Mouse (Mus musculus) Patski (cell line): ENCODE data around the gene Hoxc6. TPM values are rescaled to one million over a fixed set of nuclear protein-coding genes. Genes with fewer than 3 reads are reported as not detected.

Source experiments
- ATAC-seq: fragments of 100-300 bp; one replicate; pipeline ENCODE4 v1.8.0; 2021
- CTCF ChIA-PET: fragments of 350-600 bp; sonication (Branson Sonifier 250); formaldehyde crosslinking; loops from one replicate; lab custom pipeline; 2022; ENCODE audit warnings: inconsistent platforms; lab: Charles Lee
- POLR2A ChIA-PET: fragments of 350-600 bp; sonication (Branson Sonifier 250); formaldehyde crosslinking; loops from one replicate; lab custom pipeline; 2022; ENCODE audit warnings: antibody characterized with exemption, inconsistent platforms; lab: Charles Lee
- DNase-seq: peaks from one replicate; pipeline ENCODE4 v3.0.0-alpha.2; 2011; ENCODE audit warnings: low read depth, low spot score
- H3K27me3 ChIP-seq: fragments of 371-371 bp; one replicate; pipeline ENCODE4 v1.5.1; 2021
- CTCF ChIP-seq: fragments of 100-300 bp; IDR thresholded peaks from one replicate; pipeline ENCODE4 v1.5.1; 2021
- in situ Hi-C: fragments of 300-500 bp; cut with MboI; formaldehyde crosslinking; loops from 3 replicates; pipeline ENCODE4 v1.11.1; 2018; ENCODE audit warnings: low pct_unique_long_range_greater_than_20kb, mixed read lengths
- polyA plus RNA-seq: library from polyadenylated mRNA; unstranded; gene quantifications from one replicate; pipeline ENCODE4 v1.2.3, GENCODE M21; 2021

The Hoxc6 gene
- polyA plus RNA-seq, 1 experiment from 2014 or later, result 1.8 TPM

DNA sequence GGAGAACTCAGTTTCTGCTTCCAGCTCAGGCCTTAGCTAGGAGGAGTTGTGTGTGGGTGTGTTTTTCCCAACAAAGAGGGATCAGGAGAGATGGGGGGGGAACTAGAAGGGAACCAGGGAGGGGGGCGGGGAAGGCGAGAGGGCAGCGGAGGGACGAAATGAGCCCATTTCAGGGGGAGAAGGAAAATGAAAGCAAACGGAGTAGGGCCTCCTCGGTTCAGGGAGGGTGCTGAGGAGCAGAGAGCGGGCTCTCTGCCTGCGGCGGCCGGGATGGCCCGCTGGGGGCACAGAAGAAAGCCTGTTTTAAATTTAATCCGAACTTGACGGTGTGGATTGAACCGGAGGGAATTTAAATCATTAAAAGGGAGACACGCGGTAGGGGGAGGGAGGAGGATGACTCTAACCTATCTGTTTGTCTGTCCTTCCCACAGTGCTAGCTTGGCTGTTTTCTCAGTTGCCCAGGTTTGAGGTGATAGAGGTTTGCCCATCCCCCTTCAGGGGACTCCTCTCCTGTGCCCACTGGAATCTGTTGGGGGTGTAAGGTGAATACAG is 20.6 kb upstream of the Hoxc6 start:
- no peak for ATAC-seq
- in situ Hi-C loops, result no loop called here
- CTCF ChIA-PET, result interaction anchor here (2.1 to 8.2 kb wide), 2 partner anchors 11 to 201 kb away, joined by 8 to 63 read pairs; partner anchors contain the start of gene Hoxc10
- POLR2A ChIA-PET, result interaction anchor here (1.2 kb wide), 1 partner anchor 21 kb away, joined by 5 read pairs; no protein-coding TSS in a partner anchor
- DNase-seq, result no peak
- no peak for TF ChIP-seq CTCF
- H3K27me3 ChIP-seq, result no peaks in the 10 kb centered on the region

DNA sequence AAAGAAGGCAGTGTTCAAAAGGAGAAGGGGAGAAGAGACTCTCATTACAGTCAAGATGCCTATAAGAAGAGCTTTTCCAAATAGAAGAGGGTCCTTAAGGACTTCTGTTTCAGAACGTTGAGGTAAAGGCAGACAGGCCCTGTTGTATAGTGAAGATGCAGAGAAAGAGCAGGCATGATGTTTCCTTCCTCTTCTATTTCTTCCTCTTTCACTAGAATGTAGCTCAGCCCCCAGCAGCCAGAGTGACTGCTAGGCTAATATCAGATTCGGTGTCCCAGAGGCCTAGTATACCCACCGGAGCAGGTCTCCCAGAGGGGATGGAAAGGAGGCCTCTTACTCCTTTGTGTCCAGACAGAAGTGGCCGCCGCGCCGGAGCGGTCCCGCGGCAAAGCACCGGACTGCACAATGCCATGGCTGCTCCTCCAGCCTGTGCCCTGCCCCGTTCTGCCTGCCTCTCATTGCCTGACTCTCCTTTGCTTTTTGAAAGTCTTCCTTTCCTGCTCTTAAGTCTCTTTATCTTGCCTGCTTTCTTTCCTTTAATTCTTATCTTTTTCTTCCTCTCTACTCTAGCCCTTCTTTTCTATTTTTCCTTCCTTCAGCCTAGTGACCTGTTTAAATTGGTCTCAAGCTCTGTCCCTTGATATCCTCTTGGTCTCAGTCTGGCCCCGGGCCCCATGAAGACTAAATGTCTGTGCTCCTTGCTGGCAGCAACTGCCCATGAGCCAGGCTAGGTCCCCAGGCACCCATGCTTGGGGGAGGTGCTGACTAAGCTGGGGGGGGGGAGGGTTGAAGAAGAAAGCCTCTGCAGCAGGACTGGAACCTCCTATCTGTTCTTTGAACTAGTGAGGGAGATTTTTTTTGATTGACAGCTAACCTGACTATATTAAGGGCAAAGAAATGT is 19.2 kb upstream of the Hoxc6 start:
- ChIA-PET CTCF (interaction anchor here (1.3 to 8.2 kb wide), 5 partner anchors 13 to 329 kb away, joined by 4 to 63 read pairs (median 8); partner anchors contain the start of gene Hoxc10), POLR2A (interaction anchor here (0.7 to 2.1 kb wide), 3 partner anchors 9 to 28 kb away, joined by 3 to 10 read pairs (median 5); partner anchors contain the start of genes Hoxc10 and Hoxc5)
- ATAC-seq (no peak), DNase-seq (no peak)
- H3K27me3 ChIP-seq, result no peaks in the 10 kb centered on the region
- no peak for TF ChIP-seq CTCF
- in situ Hi-C loops, result no loop called here

DNA sequence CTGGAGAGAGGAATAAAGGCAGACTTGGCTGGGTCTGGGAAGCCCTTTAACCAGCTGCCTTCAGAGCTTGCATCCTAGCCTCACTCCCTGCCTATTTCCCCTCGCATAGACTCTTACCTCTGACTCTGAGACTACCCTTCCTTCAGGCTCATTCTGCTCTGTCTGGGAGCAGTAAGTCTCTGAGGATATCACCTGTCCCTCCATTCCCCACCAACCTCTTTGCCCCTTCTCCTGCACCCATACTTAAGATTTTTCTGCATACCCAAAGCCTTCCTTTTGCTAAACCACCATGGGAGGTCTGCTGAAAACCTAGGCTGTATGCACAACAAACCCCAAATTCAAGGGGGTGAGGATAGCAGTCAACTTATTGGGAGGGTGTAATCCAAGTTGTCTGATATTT is 18.1 kb upstream of the Hoxc6 start:
- POLR2A ChIA-PET, result interaction anchor here (0.7 to 2.1 kb wide), 3 partner anchors 11 to 27 kb away, joined by 3 to 10 read pairs (median 5); partner anchors contain the start of genes Hoxc10 and Hoxc5
- no peak for TF ChIP-seq CTCF
- no peaks in the 10 kb centered on the region for H3K27me3 ChIP-seq
- DNase-seq, result no peak
- CTCF ChIA-PET, result interaction anchor here (1.1 to 8.2 kb wide), 6 partner anchors 14 to 349 kb away, joined by 3 to 63 read pairs (median 4); partner anchors contain the start of gene Hoxc10
- no peak for ATAC-seq
- in situ Hi-C loops, result loop anchor here (10.0 kb wide), 1 partner anchor 335 kb away; the partner anchor contains the start of gene Gpr84

DNA sequence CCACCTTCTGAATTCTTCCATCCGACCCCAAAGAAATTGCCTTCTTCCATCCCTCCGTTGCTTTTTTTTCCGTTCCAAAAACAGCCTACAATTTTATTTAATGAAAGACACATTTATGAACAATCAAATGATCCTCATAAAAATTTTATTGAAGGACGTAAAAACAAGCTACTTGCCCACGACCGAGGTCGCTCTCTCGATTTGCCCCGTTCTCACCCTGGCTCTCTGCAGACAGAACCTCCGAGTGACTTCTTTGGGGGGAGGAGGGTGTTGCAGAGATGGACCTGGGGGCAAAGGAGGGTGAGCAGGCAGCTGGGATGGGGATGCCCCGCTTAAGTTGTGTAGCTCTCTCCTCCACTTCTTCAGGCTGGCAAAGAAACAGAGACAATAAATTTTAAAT is 17.7 kb upstream of the Hoxc6 start:
- ChIA-PET CTCF (interaction anchor here (1.1 to 8.2 kb wide), 5 partner anchors 14 to 349 kb away, joined by 3 to 63 read pairs (median 4); partner anchors contain the start of gene Hoxc10), POLR2A (interaction anchor here (2.1 kb wide), 1 partner anchor 14 kb away, joined by 10 read pairs; the partner anchor contains the start of genes Hoxc10 and Hoxc5)
- no peak for TF ChIP-seq CTCF
- ATAC-seq (no peak), DNase-seq (no peak)
- in situ Hi-C loops, result loop anchor here (10.0 kb wide), 1 partner anchor 334 kb away; the partner anchor contains the start of gene Gpr84
- no peaks in the 10 kb centered on the region for H3K27me3 ChIP-seq

DNA sequence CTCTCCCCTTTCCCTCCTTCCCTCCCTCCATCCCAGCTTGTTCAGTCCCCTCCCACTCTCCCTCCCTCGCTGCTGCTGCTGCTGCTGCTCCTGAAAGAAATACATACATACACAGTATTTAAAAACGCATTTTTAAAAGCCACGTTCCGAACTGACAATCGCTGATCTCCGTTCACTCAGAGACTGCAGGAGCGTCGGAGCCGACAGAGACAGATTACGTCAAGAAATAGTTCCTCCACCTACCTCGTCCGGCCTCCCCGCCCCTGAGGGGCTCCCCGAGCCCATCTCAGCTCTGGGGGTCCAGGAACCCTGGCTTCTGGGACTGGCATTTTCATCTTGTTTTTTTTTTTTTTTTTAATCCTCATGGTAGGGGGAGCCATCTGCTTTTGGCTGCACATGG is 17.1 kb upstream of the Hoxc6 start:
- in situ Hi-C loops, result loop anchor here (10.0 kb wide), 1 partner anchor 334 kb away; the partner anchor contains the start of gene Gpr84
- ChIA-PET POLR2A (interaction anchor here (2.1 kb wide), 1 partner anchor 14 kb away, joined by 10 read pairs; the partner anchor contains the start of genes Hoxc10 and Hoxc5), CTCF (interaction anchor here (1.1 to 8.2 kb wide), 4 partner anchors 15 to 348 kb away, joined by 3 to 63 read pairs (median 8); partner anchors contain the start of gene Hoxc10)
- no peaks in the 10 kb centered on the region for H3K27me3 ChIP-seq
- no peak for DNase-seq
- no peak for TF ChIP-seq CTCF
- no peak for ATAC-seq

DNA sequence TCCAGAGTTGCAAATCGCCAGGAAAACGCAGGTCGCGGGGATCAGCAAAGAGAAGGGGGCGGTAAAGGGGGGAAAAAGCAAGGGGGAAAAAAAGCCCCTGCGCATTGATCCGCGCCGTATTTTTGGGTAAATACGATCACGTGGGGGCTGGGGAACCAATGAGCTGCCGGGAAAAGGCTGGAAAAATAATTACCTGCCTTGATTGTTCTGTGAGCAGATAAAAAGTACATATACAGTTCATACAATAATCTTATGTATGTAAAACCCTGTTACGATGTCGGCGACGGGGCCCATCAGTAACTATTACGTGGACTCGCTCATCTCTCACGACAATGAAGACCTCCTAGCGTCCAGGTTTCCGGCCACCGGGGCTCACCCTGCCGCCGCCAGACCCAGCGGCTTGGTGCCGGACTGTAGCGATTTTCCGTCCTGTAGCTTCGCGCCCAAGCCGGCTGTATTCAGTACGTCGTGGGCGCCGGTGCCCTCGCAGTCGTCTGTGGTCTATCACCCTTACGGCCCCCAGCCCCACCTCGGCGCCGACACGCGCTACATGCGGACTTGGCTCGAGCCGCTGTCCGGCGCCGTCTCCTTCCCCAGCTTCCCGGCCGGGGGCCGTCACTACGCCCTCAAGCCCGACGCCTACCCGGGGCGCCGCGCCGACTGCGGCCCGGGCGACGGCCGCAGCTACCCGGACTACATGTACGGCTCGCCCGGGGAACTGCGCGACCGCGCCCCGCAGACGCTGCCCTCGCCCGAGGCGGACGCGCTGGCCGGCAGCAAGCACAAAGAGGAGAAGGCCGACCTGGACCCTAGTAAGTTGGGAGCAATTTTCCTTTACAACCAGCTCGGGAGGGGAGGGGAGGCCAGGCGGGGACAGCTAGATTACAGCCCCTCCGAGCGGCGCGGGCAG is 16.4 kb upstream of the Hoxc6 start:
- peak; percentile 28 for ATAC-seq
- in situ Hi-C loops, result loop anchor here (10.0 kb wide), 1 partner anchor 333 kb away; the partner anchor contains the start of gene Gpr84

DNA sequence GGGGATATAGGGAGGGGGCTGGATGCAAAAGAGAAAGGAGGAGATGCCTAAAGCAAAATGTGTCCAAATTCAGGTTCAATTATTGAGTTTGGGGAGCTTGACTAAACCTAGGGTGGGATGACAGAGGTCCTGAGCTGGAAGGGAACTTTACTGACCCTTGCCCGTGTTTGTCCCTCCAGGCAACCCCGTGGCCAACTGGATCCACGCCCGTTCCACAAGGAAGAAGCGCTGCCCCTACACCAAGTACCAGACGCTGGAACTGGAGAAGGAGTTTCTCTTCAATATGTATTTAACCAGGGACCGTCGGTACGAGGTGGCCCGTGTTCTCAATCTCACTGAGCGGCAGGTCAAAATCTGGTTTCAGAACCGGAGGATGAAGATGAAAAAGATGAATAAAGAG is 14.3 kb upstream of the Hoxc6 start:
- DNase-seq (no peak), ATAC-seq (no peak)
- no peaks in the 10 kb centered on the region for H3K27me3 ChIP-seq
- TF ChIP-seq CTCF, result no peak
- in situ Hi-C loops, result loop anchor here (10.0 kb wide), 1 partner anchor 331 kb away; the partner anchor contains the start of gene Gpr84
- ChIA-PET POLR2A (no interaction called here), CTCF (interaction anchor here (1.2 to 8.2 kb wide), 2 partner anchors 181 to 195 kb away, joined by 5 to 63 read pairs; no protein-coding TSS in a partner anchor)

More for the DNA sequence above, 16.4 kb upstream of the Hoxc6 start:
- no peak for TF ChIP-seq CTCF
- CTCF ChIA-PET, result interaction anchor here (0.9 to 8.2 kb wide), 5 partner anchors 15 to 197 kb away, joined by 3 to 63 read pairs (median 3); partner anchors contain the start of gene Hoxc10
- POLR2A ChIA-PET, result interaction anchor here (1.0 kb wide), 1 partner anchor 112 kb away, joined by 3 read pairs; no protein-coding TSS in a partner anchor
- DNase-seq, result no peak
- no peaks in the 10 kb centered on the region for H3K27me3 ChIP-seq

DNA sequence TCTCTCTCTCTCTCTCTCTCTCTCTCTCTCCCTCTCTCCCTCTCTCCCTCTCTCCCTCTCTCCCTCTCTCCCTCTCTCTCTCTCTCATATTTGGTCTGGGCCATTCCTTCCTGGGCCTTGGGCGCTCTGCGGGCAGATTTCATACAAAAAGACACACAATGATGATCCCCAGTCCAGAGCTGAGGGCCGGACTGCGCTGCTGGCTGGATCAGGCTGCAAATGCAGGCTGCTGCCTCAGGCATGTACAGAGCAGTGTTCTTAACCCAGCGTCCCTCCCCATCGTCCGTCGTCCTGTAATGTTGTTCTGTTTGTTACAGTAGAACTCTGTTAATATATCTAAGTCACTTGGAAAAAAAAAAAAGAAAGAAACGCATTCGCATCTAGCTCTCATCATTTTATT is 13.5 kb upstream of the Hoxc6 start:
- H3K27me3 ChIP-seq, result no peaks in the 10 kb centered on the region
- ATAC-seq, result no peak
- CTCF ChIA-PET, result interaction anchor here (1.1 to 8.2 kb wide), 2 partner anchors 18 to 194 kb away, joined by 3 to 63 read pairs; partner anchors contain the start of genes Hoxc10 and Hoxc5
- TF ChIP-seq CTCF, result no peak
- in situ Hi-C loops, result loop anchor here (10.0 kb wide), 1 partner anchor 330 kb away; the partner anchor contains the start of gene Gpr84
- POLR2A ChIA-PET, result interaction anchor here (0.6 kb wide), 1 partner anchor 94 kb away, joined by 5 read pairs; no protein-coding TSS in a partner anchor
- no peak for DNase-seq
